Mouse (Mus musculus) adrenal gland, adult 8-10 months (tissue): ENCODE data around the gene Slc25a47. TPM values are rescaled to one million over a fixed set of nuclear protein-coding genes. Genes with fewer than 3 reads are reported as not detected.

Experiments used
- DNase-seq: peaks from one replicate; pipeline ENCODE4 v3.0.0; 2022
- total RNA-seq, 4 experiments: library from RNA; stranded (reverse); gene quantifications; 2 replicates each; pipeline ENCODE4 v1.2.4; 2022

The Slc25a47 gene
- total RNA-seq, 4 experiments from 2014 or later = 10.2 to 14.0 (median 12.2) TPM

DNA sequence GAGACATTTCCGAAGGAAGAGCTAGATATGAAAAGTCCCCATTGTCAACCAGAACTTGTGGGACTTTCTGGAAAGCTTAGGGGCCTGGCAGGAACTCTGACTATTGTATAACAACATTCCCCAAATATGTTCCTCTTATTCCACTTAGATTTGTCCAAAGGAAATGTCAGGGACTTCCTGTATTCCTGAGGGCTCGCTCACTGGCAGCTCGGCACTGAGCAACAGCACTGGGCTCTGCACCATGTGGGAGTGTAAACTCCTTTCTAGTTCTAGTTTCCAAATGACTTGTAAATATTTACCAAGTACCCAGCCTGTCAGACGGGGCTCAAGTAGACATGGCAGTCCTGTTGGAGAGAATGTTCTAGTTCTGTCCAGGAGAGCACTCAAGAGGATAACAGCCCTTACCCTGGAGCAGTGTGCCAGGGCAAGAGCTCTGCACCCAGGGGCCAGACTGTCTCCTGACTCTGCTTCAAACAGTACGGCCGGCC is 29.2 kb downstream of the Slc25a47 start:
- DNase-seq = no peak

DNA sequence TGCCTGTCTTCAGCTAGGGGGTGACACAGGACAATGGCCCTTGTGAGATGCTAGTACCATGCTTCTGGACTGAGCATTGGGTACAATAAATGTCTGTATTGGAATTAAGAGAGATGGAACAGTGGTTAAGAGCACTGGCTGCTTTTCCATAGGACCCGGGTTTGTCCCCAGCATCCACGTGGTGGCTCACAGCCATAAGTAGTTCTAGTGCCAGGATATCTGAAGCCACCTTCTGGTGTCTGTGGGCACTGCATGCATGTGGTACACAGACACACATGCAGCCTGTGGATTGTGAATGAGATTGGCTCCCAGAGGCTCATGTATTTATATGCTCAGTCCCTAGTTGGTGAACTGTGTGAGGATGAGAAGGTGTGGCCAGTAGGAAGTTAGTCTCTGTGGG is 33.7 kb downstream of the Slc25a47 start:
- no peak for DNase-seq

DNA sequence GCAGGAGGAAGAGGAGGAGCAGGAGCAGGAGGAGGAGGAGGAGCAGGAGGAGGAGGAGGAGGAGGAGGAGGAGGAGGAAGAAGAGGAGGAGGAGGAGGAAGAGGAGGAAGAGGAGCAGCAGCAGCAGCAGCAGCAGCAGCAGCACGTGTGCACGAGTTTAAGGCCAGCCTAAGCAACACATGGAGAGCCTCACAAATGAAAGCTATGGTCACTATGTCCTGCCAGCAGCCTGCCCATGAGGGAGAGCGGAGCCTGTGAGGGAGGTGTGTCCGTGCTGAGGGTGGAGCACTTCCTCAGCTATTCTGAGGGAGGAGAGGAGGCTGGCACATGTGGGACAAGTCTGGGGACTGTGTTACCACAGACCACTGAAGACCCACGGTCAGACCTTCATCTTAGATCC is 37.3 kb downstream of the Slc25a47 start:
- no peak for DNase-seq

DNA sequence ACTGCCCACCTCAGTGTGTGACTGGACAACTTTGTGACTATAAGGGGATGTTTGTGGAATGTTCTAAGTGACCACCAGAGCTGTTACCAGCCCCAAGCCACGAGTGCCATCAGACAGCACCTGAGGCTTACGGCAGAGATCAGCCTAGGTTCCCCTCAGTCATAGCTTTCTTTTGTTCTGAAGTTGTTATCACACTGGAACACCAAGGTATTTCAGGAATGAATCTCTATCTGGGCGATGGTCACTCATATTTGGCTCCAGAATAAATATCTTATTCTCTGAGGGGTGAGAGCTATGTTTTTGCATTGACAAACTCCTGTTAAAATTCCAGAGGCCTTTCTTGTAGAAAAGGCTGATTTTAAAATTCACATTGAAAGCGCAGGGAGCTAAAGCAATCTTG is 43.3 kb downstream of the Slc25a47 start:
- no peak for DNase-seq

DNA sequence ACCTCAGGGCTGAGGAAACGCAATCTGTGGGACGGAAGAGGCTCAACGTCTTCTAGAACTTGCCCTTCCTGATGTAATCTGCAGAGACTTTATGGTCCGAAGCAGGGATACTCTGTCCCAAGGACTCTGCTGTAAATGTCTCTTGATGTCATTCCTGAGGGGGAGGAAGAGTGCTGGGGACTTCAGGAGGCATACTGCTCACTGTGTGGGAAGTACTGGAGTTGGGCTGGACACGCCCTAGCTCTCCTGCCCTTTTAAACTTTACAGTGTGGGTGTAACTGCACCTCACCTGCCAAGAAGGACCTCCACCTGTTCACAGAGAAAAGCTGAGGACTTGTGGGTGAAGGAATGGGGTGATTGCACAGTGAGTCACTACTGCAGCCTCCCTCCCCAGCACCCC is 44.8 kb downstream of the Slc25a47 start:
- DNase-seq = no peak

DNA sequence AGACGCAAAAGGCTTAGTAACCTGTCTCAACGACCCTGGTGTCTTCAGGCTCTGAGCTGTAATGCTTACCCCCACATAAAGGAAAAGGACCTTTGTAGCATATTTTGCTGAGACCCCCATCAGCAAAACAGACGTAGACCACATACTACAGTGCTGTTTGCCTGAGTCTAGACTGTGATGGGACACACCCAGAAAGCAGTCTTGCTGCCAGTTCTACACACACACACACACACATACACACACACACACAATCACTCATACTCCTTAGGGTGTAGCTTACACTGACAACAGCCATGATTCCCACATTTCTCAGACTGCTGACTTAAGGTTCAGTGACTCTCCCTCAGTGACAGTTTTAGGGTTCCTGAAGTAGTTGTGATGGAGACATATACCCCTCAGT is 45.3 kb downstream of the Slc25a47 start:
- no peak for DNase-seq

DNA sequence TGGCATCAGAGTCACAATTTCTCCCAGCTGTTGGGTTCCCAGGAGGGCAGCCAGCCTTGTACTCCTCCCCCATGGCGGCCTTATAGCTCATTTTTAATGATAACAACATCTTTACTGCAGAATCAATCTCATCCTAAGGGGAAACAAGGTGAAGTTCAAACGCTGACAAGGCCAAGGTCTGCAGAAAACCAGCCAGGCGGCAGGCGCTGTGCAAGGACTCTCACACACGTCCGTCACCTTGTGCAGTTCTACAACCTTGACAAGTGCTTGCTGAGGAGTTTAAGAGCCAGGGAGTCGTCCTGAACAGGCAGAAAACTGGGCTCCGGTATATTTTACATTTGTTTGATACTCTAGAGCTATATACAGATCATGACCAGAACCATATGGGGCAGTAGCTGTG is 46.9 kb downstream of the Slc25a47 start:
- peak; percentile 55 for DNase-seq

DNA sequence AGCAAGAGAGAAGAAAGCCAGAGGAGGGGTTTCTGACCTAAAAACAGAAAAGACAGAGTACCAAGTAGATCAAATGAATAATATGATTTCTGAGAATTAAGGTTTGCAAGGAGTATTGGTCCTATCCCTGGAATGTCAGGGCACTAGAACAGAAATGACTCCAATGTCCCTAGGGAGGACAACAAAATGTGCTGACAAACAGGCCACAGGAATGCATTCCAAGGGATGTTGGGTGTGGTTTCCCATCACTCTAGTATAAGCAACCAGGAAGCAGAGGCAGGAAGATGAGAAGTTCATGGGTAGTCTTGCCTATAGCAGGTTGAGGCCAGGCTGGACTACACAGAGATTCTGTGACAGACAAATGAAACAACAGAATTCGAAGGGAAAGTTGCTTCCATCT is 50.1 kb downstream of the Slc25a47 start:
- DNase-seq = no peak

DNA sequence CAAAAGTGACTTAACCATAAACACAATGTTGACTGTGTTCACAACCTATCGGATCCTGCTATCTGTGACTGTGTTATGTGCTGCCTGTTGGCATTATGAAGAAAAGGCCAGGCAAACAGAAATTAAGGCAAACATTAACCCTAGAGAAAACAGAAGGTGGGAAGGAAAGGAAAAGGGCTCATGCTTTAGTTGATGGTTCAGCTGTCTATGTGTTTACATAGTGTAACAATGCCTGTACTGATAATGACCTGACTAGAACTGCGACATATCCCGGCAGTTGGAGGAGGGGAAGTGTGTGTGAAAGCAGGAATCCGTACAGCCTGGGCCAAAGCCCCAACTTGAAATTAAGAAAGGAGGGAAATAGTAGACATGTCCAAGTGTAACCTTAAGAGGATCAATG is 51.2 kb downstream of the Slc25a47 start:
- DNase-seq = no peak

DNA sequence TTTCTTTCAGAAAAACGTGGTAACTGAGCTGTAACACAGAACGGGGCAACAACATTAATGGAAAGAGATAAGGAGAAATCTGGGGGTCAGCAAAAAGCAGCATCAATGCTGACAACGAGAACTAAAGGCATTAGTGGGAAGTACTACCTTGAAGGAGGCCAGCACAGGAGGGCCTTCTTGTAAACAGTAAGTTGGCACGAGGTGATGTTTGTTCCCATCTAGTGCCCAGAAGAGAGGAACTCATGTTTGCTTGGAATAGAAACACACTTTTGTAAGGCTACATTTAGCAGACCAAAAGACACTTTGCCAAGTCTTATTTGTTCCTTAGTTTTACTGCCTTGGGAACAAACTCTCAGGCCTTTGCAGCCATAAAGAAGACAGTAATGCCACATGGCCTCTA is 52.8 kb downstream of the Slc25a47 start:
- DNase-seq = no peak

DNA sequence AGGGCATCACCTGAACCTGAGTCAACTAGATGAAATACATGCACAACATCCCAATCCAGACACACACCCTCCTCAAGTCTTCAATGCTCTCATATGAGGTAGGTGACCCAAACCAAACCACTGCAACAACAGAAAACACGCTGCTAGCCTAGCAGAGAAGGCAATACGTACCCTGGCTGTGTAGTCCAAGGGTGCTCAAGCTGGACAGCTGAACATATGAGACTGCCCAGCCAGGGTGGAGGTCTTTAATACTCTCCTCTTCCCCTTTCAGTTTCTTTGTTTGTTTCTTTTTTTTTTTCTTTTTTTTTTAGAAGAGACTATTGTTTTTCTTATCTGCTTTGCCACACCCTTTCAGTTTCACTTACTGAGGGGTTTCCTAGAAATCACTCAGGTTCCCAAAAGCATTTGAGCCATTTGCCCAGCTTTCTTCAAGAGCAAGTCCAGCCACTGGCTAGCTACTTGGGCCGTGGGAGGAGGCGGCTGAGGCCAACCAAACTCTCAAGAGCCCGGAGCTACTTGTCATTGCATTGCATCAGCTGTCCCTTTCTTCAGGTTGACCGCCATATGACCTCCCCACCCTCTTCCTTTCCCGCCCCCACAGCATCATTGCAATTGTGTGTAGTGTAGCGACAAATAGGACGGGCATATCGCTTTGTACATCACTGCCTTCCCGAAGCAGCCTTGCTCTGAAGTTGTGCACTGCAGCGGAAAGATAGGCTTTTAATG is 57.3 kb downstream of the Slc25a47 start, which contains the start of gene Wdr25:
TSS of gene Wdr25 (plus strand) at position 643 of the 726 bp plus-strand sequence.
- no peak for DNase-seq

DNA sequence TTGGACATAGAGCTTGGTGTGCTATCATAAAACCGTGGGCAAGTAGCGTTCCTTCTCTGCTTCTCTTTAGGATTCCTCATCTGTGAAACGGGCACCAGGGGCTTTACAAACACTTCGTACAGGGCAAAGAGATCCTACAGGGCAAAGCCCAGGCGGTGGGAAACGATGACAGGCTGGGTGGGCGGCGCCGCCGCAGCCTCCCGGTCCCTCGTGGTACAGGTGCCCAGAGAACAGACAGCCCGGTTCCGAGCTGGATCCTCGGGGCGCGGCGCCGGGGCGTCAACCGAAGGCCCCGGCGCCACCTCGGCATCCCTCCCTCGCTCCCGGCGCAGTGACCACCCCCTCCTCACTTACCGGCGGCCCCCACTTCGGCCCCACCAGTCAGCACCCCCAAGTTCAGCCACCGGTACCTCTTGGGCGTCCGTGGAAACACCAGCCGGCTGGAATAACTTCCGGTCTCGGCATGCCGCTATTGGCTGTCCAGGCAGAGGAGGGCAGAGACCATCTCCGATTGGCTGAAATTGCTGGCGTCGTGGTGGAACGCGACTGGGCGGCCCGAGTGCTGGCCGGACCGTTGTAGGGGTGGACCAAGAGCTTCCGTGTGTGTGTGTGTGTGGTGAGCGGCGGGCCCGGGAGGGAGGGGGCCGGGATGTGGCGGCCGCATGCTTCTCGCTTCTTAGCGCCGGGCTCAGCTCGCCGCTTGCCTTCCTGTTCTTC is 58.0 kb downstream of the Slc25a47 start, which contains the start of gene Wars:
TSS of gene Wars (minus strand) at position 460 of the 717 bp plus-strand sequence.
- peak; percentile 94 for DNase-seq

DNA sequence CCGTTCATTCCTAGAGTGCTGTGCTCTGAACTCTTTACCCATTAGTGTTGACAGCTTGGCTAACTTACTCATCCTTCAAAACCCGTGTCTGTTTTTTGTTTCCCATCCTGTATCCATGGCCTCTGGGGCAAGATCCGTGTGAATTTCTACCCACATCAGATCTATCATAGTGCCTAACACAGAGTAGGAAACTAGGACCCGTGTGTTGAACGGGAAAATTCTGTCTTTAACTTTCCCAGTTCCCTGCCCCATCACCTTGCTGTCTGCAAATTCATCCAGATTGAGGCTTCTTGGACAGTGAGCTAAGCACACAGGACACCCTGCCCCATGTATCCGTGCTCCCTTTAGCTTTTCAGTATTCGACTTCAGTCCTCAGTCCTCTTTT is 58.6 kb downstream of the Slc25a47 start:
- no peak for DNase-seq

DNA sequence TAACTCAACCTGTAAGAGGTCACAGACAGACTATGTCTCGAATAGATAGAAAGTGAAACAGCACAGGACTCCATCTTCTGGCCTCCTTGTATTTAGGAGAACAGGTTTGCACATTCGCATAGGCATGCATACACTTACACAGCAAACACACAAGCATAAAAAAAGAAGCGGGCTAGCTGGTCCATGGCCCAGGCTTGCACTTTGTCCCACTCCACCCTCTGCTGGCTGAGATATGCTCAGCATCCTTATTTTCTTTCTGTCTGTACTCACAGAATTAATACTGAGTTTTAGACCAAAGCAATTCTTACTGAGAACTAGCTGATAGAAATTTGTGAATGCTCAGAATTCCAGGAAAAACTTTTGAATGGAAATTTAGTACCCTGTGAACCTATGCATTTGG is 60.2 kb downstream of the Slc25a47 start:
- no peak for DNase-seq

DNA sequence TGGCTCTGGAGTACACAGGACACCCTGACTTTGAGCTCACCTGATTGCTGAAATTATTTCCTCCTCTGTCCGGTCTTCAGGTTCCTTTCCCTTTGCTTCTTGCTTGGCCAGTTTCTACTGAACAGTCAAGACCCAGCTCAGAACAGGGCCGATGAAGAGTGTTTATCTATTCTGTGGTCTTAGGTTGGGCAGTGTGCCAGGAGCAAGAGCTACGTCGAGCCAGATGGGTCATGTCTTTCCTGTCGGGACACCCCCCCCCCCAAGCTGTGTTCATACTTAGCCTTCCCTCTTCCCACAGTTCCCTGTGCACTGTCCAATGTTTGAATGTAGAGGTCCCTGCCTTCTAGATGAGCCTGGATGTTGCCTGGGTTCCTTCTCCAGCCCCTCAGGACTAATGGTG is 65.5 kb downstream of the Slc25a47 start:
- DNase-seq = no peak

DNA sequence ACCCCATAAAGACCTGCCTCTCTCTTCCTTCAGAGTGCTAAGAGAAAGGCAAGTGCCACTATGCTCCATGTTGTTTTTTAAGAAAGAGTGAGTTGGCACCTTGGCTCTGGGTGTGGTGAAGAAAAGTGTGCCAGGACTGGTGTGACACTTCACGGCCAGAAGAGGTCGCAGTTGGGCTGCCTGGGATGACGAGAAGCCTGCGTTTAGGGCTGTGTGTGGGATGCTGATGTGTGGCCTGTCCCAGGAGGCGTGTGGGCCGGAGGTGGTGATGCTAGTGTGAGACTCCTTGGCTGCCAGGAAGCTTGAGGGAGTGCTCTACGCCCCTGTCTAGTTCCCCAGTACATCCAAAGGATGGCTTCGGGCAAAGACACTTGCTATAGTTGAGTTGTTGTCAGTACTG is 67.1 kb downstream of the Slc25a47 start:
- DNase-seq = no peak

DNA sequence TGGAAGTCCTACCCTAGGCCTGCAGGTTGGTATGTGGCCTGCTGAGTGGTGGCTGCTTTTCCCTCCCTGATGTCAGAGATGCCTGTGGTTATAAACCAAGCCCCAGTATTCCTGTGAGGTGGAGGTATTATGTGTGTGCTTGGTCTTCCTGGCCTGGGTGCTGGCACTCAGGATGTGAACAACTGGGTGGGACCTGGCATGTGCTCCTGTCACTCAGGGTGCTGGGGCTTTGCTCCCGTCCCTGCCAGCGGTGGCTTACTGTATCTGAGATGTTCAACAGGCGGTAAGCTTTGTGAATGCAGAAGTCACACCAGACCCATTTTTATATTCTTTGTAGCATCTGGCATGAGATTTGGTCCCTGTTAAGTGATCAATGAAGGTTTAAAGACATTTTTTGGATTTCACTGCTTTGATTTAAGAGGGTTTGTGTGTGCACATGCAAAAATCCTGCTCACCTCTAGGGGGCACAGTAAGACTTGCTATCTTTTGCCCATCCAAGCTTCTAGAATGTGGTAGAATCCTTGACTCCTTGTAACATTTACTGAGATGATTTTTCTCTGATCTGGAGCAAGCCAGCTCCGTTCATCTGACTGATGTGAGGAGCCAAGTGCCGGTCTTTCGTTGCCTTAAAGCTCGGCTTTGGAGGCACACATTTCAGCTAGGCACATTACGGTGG is 67.9 kb downstream of the Slc25a47 start:
- peak; percentile 50 for DNase-seq

DNA sequence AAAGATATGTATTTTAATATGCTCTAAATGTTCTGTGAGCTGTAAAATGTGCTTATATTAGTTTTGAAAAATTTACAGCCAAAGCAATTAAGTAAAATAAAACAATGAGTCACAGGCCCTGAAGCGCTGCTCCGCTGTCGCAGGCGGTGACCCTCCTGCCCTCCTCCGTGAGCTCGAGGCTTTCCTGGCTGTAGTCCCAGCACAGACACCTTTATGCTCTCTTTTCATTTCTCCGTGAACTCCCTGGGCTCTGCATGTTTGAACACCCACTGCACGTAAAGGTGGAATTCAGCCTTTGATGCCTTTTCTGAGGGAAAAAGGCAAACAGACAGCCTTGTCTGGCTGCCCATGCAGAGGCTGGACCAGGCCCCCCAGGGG is 68.4 kb downstream of the Slc25a47 start:
- DNase-seq = no peak

DNA sequence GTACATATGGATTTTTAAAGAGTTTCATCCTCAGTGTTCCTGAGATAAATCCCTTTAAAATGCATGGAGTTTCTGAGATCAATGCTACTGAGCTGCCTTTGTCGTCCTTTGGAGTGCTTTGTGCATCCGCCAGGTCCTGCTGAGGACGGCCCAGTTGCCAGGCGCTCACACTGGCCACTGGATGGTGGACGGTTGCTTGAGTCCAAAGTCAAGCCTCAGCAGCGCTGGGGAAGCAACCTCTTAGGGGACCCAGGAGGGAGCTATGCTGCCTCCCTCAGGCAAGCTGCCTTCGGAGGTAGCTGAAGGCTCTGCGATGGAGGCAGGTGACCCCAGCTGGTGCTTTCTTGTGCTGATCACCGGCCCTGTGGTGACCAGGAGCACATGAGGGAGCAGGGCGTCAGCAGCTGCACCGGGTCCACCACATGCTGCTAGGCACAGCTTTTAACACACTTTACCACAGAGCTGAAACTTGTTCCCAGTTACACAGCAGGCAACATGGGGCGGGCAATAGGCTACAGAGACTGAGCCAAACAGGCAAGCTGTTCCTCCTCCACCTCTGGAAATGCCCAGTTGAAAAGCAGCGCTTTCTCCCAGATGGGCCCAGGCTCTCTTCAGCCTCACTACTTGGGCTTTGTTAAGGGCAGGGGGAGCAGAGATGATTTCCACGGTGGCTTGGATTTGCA is 69.9 kb downstream of the Slc25a47 start:
- no peak for DNase-seq

DNA sequence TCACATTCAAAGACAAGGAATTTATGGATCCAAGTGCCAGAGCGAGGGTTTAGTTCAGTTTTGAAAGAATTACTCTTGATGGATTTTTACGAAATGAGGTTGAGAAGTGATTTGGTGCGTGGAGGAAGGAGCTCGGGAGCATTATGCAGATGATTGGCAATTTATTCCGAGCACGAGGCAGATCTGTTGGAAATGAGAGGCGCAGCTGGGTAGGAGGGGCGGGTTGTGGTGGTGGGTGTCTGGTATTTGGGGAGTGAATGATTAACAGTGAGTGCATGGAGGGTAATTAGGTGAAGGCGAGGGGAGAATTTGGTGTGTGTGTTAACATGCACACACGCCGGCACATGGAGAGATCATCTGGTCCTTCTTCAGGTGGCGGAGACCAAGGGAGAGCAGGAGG is 70.6 kb downstream of the Slc25a47 start:
- DNase-seq = no peak
